ENCODE assay signal across 22 mouse cellular contexts in the genomic region with DNA sequence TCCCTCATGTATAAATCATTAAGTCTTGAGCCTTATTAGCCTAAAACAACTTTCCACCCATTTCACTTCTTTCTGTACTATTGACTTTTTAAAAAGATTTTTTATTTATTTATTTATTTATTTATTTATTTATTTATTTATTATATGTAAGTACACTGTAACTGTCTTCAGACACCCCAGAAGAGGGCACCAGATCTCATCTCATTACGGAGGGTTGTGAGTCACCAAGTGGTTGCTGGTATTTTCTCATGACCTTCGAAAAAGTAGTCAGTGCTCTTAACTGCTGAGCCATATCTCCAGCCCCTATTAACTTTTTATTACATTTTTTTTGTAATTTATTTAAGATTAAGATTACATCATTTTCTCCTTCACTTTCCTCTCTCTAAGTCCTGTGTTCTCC. TPM values are rescaled to one million over a fixed set of nuclear protein-coding genes. Genes with fewer than 3 reads are reported as not detected.
A peak's percentile ranks its signal among the peaks of the same experiment; 100 is the strongest.
DNase-seq lines count a peak whose midpoint lies in the region; ATAC-seq and TF ChIP-seq lines count a peak whose summit lies in the region.
"Had no signal": no experiment of that assay in that cellular context is flagged by ENCODE, and none has a peak within 500 bp of the region (broad histone marks: within the 10 kb centered on the region; RNA-seq: fewer than 3 reads in every experiment).

No protein-coding gene starts in this region.

- H3K27me3 ChIP-seq in heart, postnatal 0 days (ENCODE audit: control insufficient read depth, insufficient read depth, low read length): no peaks in the 10 kb centered on the region
- H3K27me3 ChIP-seq in heart, embryonic 11.5 days (ENCODE audit: control insufficient read depth, insufficient read depth, low read length): peaks cover 4% of the 10 kb centered on the region; the same call in 1 of the 2 replicates
- peaks cover 17% of the 10 kb centered on the region for H3K27me3 ChIP-seq in midbrain, embryonic 10.5 days (ENCODE audit: low read depth, poor library complexity, severe bottlenecking)
- H3K27me3 ChIP-seq: hindbrain, embryonic 15.5 days had no signal

- 59% methylated on average over 2 of the region's 2 CpGs for WGBS in heart, postnatal 0 days
- WGBS in heart, embryonic 11.5 days (ENCODE audit: insufficient replicate concordance): 55% methylated on average over 2 of the region's 2 CpGs
- 84% methylated on average over 2 of the region's 2 CpGs for WGBS in midbrain, embryonic 10.5 days

- no peaks in the 10 kb centered on the region for H3K36me3 ChIP-seq in heart, postnatal 0 days (replicated peaks; ENCODE audit: control insufficient read depth, insufficient read depth, low read length)
- no peaks in the 10 kb centered on the region for H3K36me3 ChIP-seq in heart, embryonic 11.5 days (ENCODE audit: control insufficient read depth, insufficient read depth, low read length)
- no peaks in the 10 kb centered on the region for H3K36me3 ChIP-seq in midbrain, embryonic 10.5 days
- H3K36me3 ChIP-seq: embryonic facial prominence, embryonic 13.5 days; forebrain, embryonic 12.5 days; heart, embryonic 15.5 days; hindbrain, embryonic 10.5 days; hindbrain, embryonic 15.5 days had no signal

- no peaks in the 10 kb centered on the region for H3K9me3 ChIP-seq in heart, postnatal 0 days (replicated peaks; ENCODE audit: control insufficient read depth, low read length)
- H3K9me3 ChIP-seq in heart, embryonic 11.5 days (replicated peaks; ENCODE audit: control insufficient read depth, low read length): no peaks in the 10 kb centered on the region
- H3K9me3 ChIP-seq in midbrain, embryonic 10.5 days (replicated peaks): no peaks in the 10 kb centered on the region
- H3K9me3 ChIP-seq: embryonic facial prominence, embryonic 13.5 days; forebrain, embryonic 12.5 days; heart, embryonic 15.5 days; hindbrain, embryonic 10.5 days; hindbrain, embryonic 15.5 days had no signal

- H3K4me1 ChIP-seq in heart, postnatal 0 days (ENCODE audit: control insufficient read depth, insufficient read depth): no peaks in the 10 kb centered on the region
- H3K4me1 ChIP-seq in heart, embryonic 11.5 days (ENCODE audit: control insufficient read depth, insufficient read depth, low read length): peaks cover 3% of the 10 kb centered on the region; the same call in 1 of the 2 replicates
- H3K4me1 ChIP-seq in midbrain, embryonic 10.5 days: peaks cover 16% of the 10 kb centered on the region
- H3K4me1 ChIP-seq: embryonic facial prominence, embryonic 13.5 days; heart, embryonic 15.5 days had no signal

- H3K27ac ChIP-seq in heart, postnatal 0 days (ENCODE audit: low read depth): no peak overlapping the region
- no peak overlapping the region for H3K27ac ChIP-seq in heart, embryonic 11.5 days (ENCODE audit: low read depth, low read length)
- no peak overlapping the region for H3K27ac ChIP-seq in midbrain, embryonic 10.5 days (replicated peaks)
- H3K27ac ChIP-seq: embryonic facial prominence, embryonic 13.5 days; forebrain, embryonic 12.5 days; heart, embryonic 15.5 days; hindbrain, embryonic 10.5 days; hindbrain, embryonic 15.5 days had no signal

- TF ChIP-seq EP300 in heart, postnatal 0 days (IDR thresholded peaks at IDR 0.05; ENCODE audit: low read depth): no peak

- H3K4me2 ChIP-seq in heart, postnatal 0 days (ENCODE audit: low read depth, low read length): no peak overlapping the region
- H3K4me2 ChIP-seq in heart, embryonic 11.5 days: no peak overlapping the region
- H3K4me2 ChIP-seq: embryonic facial prominence, embryonic 13.5 days; forebrain, embryonic 12.5 days; heart, embryonic 15.5 days; hindbrain, embryonic 15.5 days had no signal

- peak; percentile 11; the same call in 1 of the 2 replicates for TF ChIP-seq CTCF in heart, postnatal 0 days (IDR thresholded peaks at IDR 0.05; ENCODE audit: low read depth)

- no peak overlapping the region for H3K9ac ChIP-seq in heart, postnatal 0 days (replicated peaks; ENCODE audit: low read depth, low read length)
- H3K9ac ChIP-seq in heart, embryonic 11.5 days (ENCODE audit: low read depth, low read length): no peak overlapping the region
- H3K9ac ChIP-seq: embryonic facial prominence, embryonic 13.5 days; forebrain, embryonic 12.5 days; heart, embryonic 15.5 days; hindbrain, embryonic 15.5 days had no signal

- peak; percentile 71 for DNase-seq in adrenal gland, adult 2 months
- DNase-seq in adrenal gland, postnatal 4 days (ENCODE audit: low spot score in 2 of 2): no peak
- DNase-seq in heart, postnatal 0 days (ENCODE audit: low spot score): no peak
- peak; percentile 45 for DNase-seq in ovary, adult 18-20 months (ENCODE audit: low spot score)
- no peak for DNase-seq in ovary, postnatal 10 days (ENCODE audit: low spot score)
- peak; percentile 39 for DNase-seq in brain, adult 2 months (ENCODE audit: low read depth, low spot score)
- DNase-seq in midbrain, embryonic 10.5 days (ENCODE audit: low spot score): no peak
- DNase-seq: cerebellum, adult 18-20 months; cerebellum, adult 9-11 months; cerebellum, postnatal 36 days; gastrocnemius, postnatal 14 days had no signal

- no peak overlapping the region for H3K4me3 ChIP-seq in heart, postnatal 0 days (ENCODE audit: low read depth, low read length)
- no peak overlapping the region for H3K4me3 ChIP-seq in heart, embryonic 11.5 days (ENCODE audit: low read depth, low read length)
- no peak overlapping the region for H3K4me3 ChIP-seq in midbrain, embryonic 10.5 days
- H3K4me3 ChIP-seq: embryonic facial prominence, embryonic 13.5 days; forebrain, embryonic 12.5 days; heart, embryonic 15.5 days; hindbrain, embryonic 10.5 days; hindbrain, embryonic 15.5 days had no signal

- ATAC-seq in heart, postnatal 0 days (ENCODE audit: insufficient read depth, low read depth): no peak
- ATAC-seq in heart, embryonic 11.5 days (replicated peaks; ENCODE audit: insufficient number of reproducible peaks, low FRiP score, low TSS enrichment): no peak
- ATAC-seq: forebrain, embryonic 16.5 days; intestine, embryonic 16.5 days had no signal

RNA-seq across cellular contexts. Expression of gene Tepp, which starts 4.3 kb away (rescaled TPM):
- total RNA-seq in adrenal gland, adult 2 months (2021): under 1 TPM; 0.59 to 0.95 TPM
- 0.28 and 0.45 TPM in 2 replicates for polyA plus RNA-seq in adrenal gland, adult 2 months (2012; rRNA removed)
- total RNA-seq in adrenal gland, postnatal 4 days (2021): not detected
- total RNA-seq in heart, postnatal 0 days (2014; rRNA removed; ENCODE audit: low replicate concordance): not detected in 2 replicates
- not detected in 2 replicates for polyA plus RNA-seq in heart, postnatal 0 days (2015; fragmentation: Nextera tagmentation; extraction: Ambion mirVana)
- not detected in 2 replicates for polyA plus RNA-seq in heart, embryonic 11.5 days (2014; fragmentation: Nextera tagmentation; extraction: Ambion mirVana)
- polyA plus RNA-seq in midbrain, embryonic 10.5 days (2016; fragmentation: Nextera tagmentation; extraction: Ambion mirVana): 0.37 TPM in 1 of 2 replicates, not detected in the other
- total RNA-seq: gastrocnemius, postnatal 14 days; granulocyte monocyte progenitor cell, adult 5-6 weeks; heart, postnatal 25 days; MEL had no signal
- polyA plus RNA-seq: forebrain, embryonic 12.5 days; hindbrain, embryonic 10.5 days; intestine, embryonic 16.5 days had no signal

RNA-seq across cellular contexts. Expression of gene Cngb1, which starts 8.3 kb away (rescaled TPM):
- total RNA-seq in adrenal gland, adult 2 months (2021): 1 to 10 TPM in 1 of 2 experiments, under 1 TPM in 1; 0.55 to 1.1 TPM
- polyA plus RNA-seq in adrenal gland, adult 2 months (2012; rRNA removed): 0.57 and 0.71 TPM in 2 replicates
- 1 to 10 TPM; 2.1 to 2.3 TPM for total RNA-seq in adrenal gland, postnatal 4 days (2021)
- not detected in 2 replicates for total RNA-seq in heart, postnatal 0 days (2014; rRNA removed; ENCODE audit: low replicate concordance)
- 1.1 and 1.4 TPM in 2 replicates for polyA plus RNA-seq in heart, postnatal 0 days (2015; fragmentation: Nextera tagmentation; extraction: Ambion mirVana)
- 0.82 TPM in 1 of 2 replicates, not detected in the other for polyA plus RNA-seq in heart, embryonic 11.5 days (2014; fragmentation: Nextera tagmentation; extraction: Ambion mirVana)
- polyA plus RNA-seq in midbrain, embryonic 10.5 days (2016; fragmentation: Nextera tagmentation; extraction: Ambion mirVana): 0.17 TPM in 1 of 2 replicates, not detected in the other
- total RNA-seq: MEL had no signal

RNA-seq across cellular contexts. Expression of gene Zfp319, which starts 17.0 kb away (rescaled TPM):
- 10 to 100 TPM in 1 of 2 experiments, 1 to 10 TPM in 1; 9.6 to 10.5 TPM for total RNA-seq in adrenal gland, adult 2 months (2021)
- polyA plus RNA-seq in adrenal gland, adult 2 months (2012; rRNA removed): 12.3 and 13.0 TPM in 2 replicates
- total RNA-seq in adrenal gland, postnatal 4 days (2021): 10 to 100 TPM; 15.9 to 16.7 TPM
- 7.0 and 7.8 TPM in 2 replicates for total RNA-seq in heart, postnatal 0 days (2014; rRNA removed; ENCODE audit: low replicate concordance)
- 3.0 and 3.6 TPM in 2 replicates for polyA plus RNA-seq in heart, postnatal 0 days (2015; fragmentation: Nextera tagmentation; extraction: Ambion mirVana)
- polyA plus RNA-seq in heart, embryonic 11.5 days (2014; fragmentation: Nextera tagmentation; extraction: Ambion mirVana): 4.4 and 5.9 TPM in 2 replicates
- polyA plus RNA-seq in midbrain, embryonic 10.5 days (2016; fragmentation: Nextera tagmentation; extraction: Ambion mirVana): 11.1 and 14.1 TPM in 2 replicates

RNA-seq across cellular contexts. Expression of gene Usb1, which starts 17.4 kb away (rescaled TPM):
- 10 to 100 TPM; 13.1 to 16.7 TPM for total RNA-seq in adrenal gland, adult 2 months (2021)
- polyA plus RNA-seq in adrenal gland, adult 2 months (2012; rRNA removed): 19.6 and 23.8 TPM in 2 replicates
- 10 to 100 TPM; 25.2 to 28.5 TPM for total RNA-seq in adrenal gland, postnatal 4 days (2021)
- total RNA-seq in heart, postnatal 0 days (2014; rRNA removed; ENCODE audit: low replicate concordance): 37.3 and 49.0 TPM in 2 replicates
- 28.8 and 29.6 TPM in 2 replicates for polyA plus RNA-seq in heart, postnatal 0 days (2015; fragmentation: Nextera tagmentation; extraction: Ambion mirVana)
- polyA plus RNA-seq in heart, embryonic 11.5 days (2014; fragmentation: Nextera tagmentation; extraction: Ambion mirVana): 26.3 and 27.2 TPM in 2 replicates
- polyA plus RNA-seq in midbrain, embryonic 10.5 days (2016; fragmentation: Nextera tagmentation; extraction: Ambion mirVana): 47.7 and 50.1 TPM in 2 replicates

RNA-seq across cellular contexts. Expression of gene Mmp15, which starts 37.4 kb away (rescaled TPM):
- total RNA-seq in adrenal gland, adult 2 months (2021): 1 to 10 TPM; 5.5 to 7.7 TPM
- 14.1 and 16.4 TPM in 2 replicates for polyA plus RNA-seq in adrenal gland, adult 2 months (2012; rRNA removed)
- 10 to 100 TPM; 25.3 to 30.8 TPM for total RNA-seq in adrenal gland, postnatal 4 days (2021)
- 132 and 171 TPM in 2 replicates for total RNA-seq in heart, postnatal 0 days (2014; rRNA removed; ENCODE audit: low replicate concordance)
- polyA plus RNA-seq in heart, postnatal 0 days (2015; fragmentation: Nextera tagmentation; extraction: Ambion mirVana): 30.1 and 32.9 TPM in 2 replicates
- polyA plus RNA-seq in heart, embryonic 11.5 days (2014; fragmentation: Nextera tagmentation; extraction: Ambion mirVana): 38.1 and 43.1 TPM in 2 replicates
- polyA plus RNA-seq in midbrain, embryonic 10.5 days (2016; fragmentation: Nextera tagmentation; extraction: Ambion mirVana): 12.8 and 14.8 TPM in 2 replicates
- total RNA-seq: MEL had no signal

Comparison
In these comparisons a context has a peak if more than half of its experiments do, and no peak if none do; other contexts are left out.
1. DNase-seq: peak in adrenal gland, adult 2 months (single experiment), ovary, adult 18-20 months (single experiment) and brain, adult 2 months (single experiment); none in adrenal gland, postnatal 4 days (0 of 2), heart, postnatal 0 days (single experiment), ovary, postnatal 10 days (single experiment) and midbrain, embryonic 10.5 days (single experiment).